Mouse (Mus musculus): ENCODE data around the gene Ccdc93.

GRCm38 (mm10) chr1:121430183-121430937, 489 bp upstream of the Ccdc93 start:
- no peak for TF ChIP-seq CTCF (IDR thresholded peaks at IDR 0.05; ENCODE audit: control insufficient read depth, insufficient read depth, insufficient replicate concordance, low read depth, low read length)
- TF ChIP-seq POLR2A (IDR thresholded peaks at IDR 0.05; ENCODE audit: control insufficient read depth, low read depth, low read length) = no peak

Measured in testis, adult 2 months (tissue).